Mouse (Mus musculus) hindbrain, embryonic 10.5 days (tissue): ENCODE measurements around the gene Ripor1. TPM values are rescaled to one million over a fixed set of nuclear protein-coding genes. Genes with fewer than 3 reads are reported as not detected.
"Not testable (repeated sequence)": the region's sequence is repeated elsewhere in the genome, so short reads cannot be mapped to it uniquely, and the experiment has no call there.

ENCODE experiments used
- DNase-seq: peaks from one replicate; pipeline ENCODE4 v3.0.0-alpha.2; 2017; ENCODE audit warnings: low spot score
- H3K27ac ChIP-seq: fragments of 300-500 bp; sonication (generic); 2 replicates; pipeline ENCODE4 v1.5.1; 2016; ENCODE audit warnings: mild to moderate bottlenecking, moderate library complexity
- H3K27me3 ChIP-seq: fragments of 300-500 bp; sonication (generic); 2 replicates; pipeline ENCODE4 v1.6.1; 2016; ENCODE audit warnings: mild to moderate bottlenecking; ENCODE audit not compliant: poor library complexity, insufficient read depth, severe bottlenecking
- H3K36me3 ChIP-seq: fragments of 300-500 bp; sonication (generic); 2 replicates; pipeline ENCODE4 v1.6.1; 2016; ENCODE audit warnings: mild to moderate bottlenecking, moderate library complexity
- H3K4me1 ChIP-seq: fragments of 300-500 bp; sonication (generic); replicated peaks from 2 replicates; pipeline ENCODE4 v1.6.1; 2016; ENCODE audit warnings: mild to moderate bottlenecking
- H3K4me3 ChIP-seq: fragments of 300-500 bp; sonication (generic); 2 replicates; pipeline ENCODE4 v1.5.1; 2016; ENCODE audit warnings: mild to moderate bottlenecking, moderate library complexity
- H3K9me3 ChIP-seq: fragments of 300-500 bp; sonication (generic); 2 replicates; pipeline ENCODE4 v1.6.1; 2016; ENCODE audit warnings: mild to moderate bottlenecking, moderate library complexity
- WGBS: fragments of 180-500 bp; shearing (Covaris S2); methylation state at CpG from one replicate; pipeline ENCODE4 v1.1.7; 2016; 5-methylcytosine and 5-hydroxymethylcytosine counted together
- polyA plus RNA-seq: library from polyadenylated mRNA; unstranded; fragments of >200 nt; fragmentation: Nextera tagmentation; extraction: Ambion mirVana; gene quantifications from 2 replicates; pipeline ENCODE4 v1.2.1, GENCODE M21; 2016

The Ripor1 gene
- polyA plus RNA-seq, 1 experiment from 2014 or later = 23.7 TPM

GRCm38 (mm10) chr8:105592431-105592830 lies 12.6 kb upstream of the Ripor1 start:
- no peaks in the 10 kb centered on the region for H3K36me3 ChIP-seq
- H3K27me3 ChIP-seq = peaks cover 20% of the 10 kb centered on the region
- WGBS = 81% methylated on average over 2 of the region's 2 CpGs
- H3K27ac ChIP-seq = no peak overlapping the region
- H3K4me3 ChIP-seq = no peak overlapping the region
- DNase-seq = no peak
- peaks cover 16% of the 10 kb centered on the region for H3K4me1 ChIP-seq
- no peaks in the 10 kb centered on the region for H3K9me3 ChIP-seq

- peak; percentile 36 for DNase-seq
- Histone ChIP-seq H3K4me3 (0 out of 2 replicates have a peak overlapping the region, but pooled peaks have one; percentile 3), H3K27me3 (peaks cover 20% of the 10 kb centered on the region), H3K9me3 (no peaks in the 10 kb centered on the region), H3K27ac (no peak overlapping the region), H3K36me3 (no peaks in the 10 kb centered on the region), H3K4me1 (peaks cover 16% of the 10 kb centered on the region)
- WGBS = 32% methylated on average over 15 of the region's 15 CpGs
Observed at GRCm38 (mm10) chr8:105593859-105594258, 11.2 kb upstream of the Ripor1 start.

- Histone ChIP-seq H3K9me3 (no peaks in the 10 kb centered on the region), H3K27ac (0 out of 2 replicates have a peak overlapping the region, but pooled peaks have one; percentile 8), H3K4me1 (peaks cover 16% of the 10 kb centered on the region), H3K36me3 (no peaks in the 10 kb centered on the region), H3K4me3 (no peak overlapping the region), H3K27me3 (peaks cover 21% of the 10 kb centered on the region)
- no peak for DNase-seq
- WGBS = 83% methylated on average over 18 of the region's 18 CpGs
Observed at GRCm38 (mm10) chr8:105594451-105595242, 10.4 kb upstream of the Ripor1 start.

- Histone ChIP-seq H3K9me3 (no peaks in the 10 kb centered on the region), H3K27me3 (peaks cover 24% of the 10 kb centered on the region), H3K36me3 (no peaks in the 10 kb centered on the region), H3K27ac (0 out of 2 replicates have a peak overlapping the region, but pooled peaks have one; percentile 17), H3K4me1 (peaks cover 16% of the 10 kb centered on the region), H3K4me3 (peak overlapping the region; percentile 34)
- WGBS = 6% methylated on average over 14 of the region's 14 CpGs
- peak; percentile 68 for DNase-seq
Observed at GRCm38 (mm10) chr8:105596362-105597034, 8.6 kb upstream of the Ripor1 start.

GRCm38 (mm10) chr8:105598777-105599176 lies 6.3 kb upstream of the Ripor1 start:
- no peak overlapping the region for H3K27ac ChIP-seq
- WGBS = 83% methylated on average over 6 of the region's 6 CpGs
- H3K27me3 ChIP-seq = peaks cover 29% of the 10 kb centered on the region
- H3K4me3 ChIP-seq = no peak overlapping the region
- DNase-seq = no peak
- H3K36me3 ChIP-seq = no peaks in the 10 kb centered on the region
- H3K9me3 ChIP-seq = no peaks in the 10 kb centered on the region
- H3K4me1 ChIP-seq = peaks cover 13% of the 10 kb centered on the region

- Histone ChIP-seq H3K27me3 (peaks cover 15% of the 10 kb centered on the region), H3K4me1 (peaks cover 25% of the 10 kb centered on the region), H3K36me3 (no peaks in the 10 kb centered on the region), H3K4me3 (no peak overlapping the region), H3K9me3 (no peaks in the 10 kb centered on the region), H3K27ac (no peak overlapping the region)
- DNase-seq = no peak
- 76% methylated on average over 5 of the region's 5 CpGs for WGBS
Observed at GRCm38 (mm10) chr8:105601301-105601700, 3.8 kb upstream of the Ripor1 start.

GRCm38 (mm10) chr8:105602540-105602939 lies 2.5 kb upstream of the Ripor1 start:
- H3K4me3 ChIP-seq, DNase-seq, H3K27ac ChIP-seq, H3K36me3 ChIP-seq, H3K9me3 ChIP-seq: not testable (repeated sequence)
- Histone ChIP-seq H3K27me3 (peaks cover 15% of the 10 kb centered on the region), H3K4me1 (peaks cover 32% of the 10 kb centered on the region)
- WGBS = 80% methylated on average over 3 of the region's 3 CpGs

GRCm38 (mm10) chr8:105605491-105606188 lies 585 bp downstream of the Ripor1 start:
- Histone ChIP-seq H3K9me3 (no peaks in the 10 kb centered on the region), H3K4me1 (peaks cover 36% of the 10 kb centered on the region), H3K27me3 (peaks cover 12% of the 10 kb centered on the region), H3K36me3 (peaks cover 5% of the 10 kb centered on the region; the same call in 1 of the 2 replicates), H3K4me3 (peak overlapping the region; percentile 89), H3K27ac (peak overlapping the region; percentile 93)
- WGBS = 2% methylated on average over 39 of the region's 39 CpGs
- DNase-seq = peak; percentile 55

- Histone ChIP-seq H3K4me1 (peaks cover 36% of the 10 kb centered on the region), H3K27ac (peak overlapping the region; percentile 93), H3K4me3 (peak overlapping the region; percentile 89), H3K27me3 (peaks cover 16% of the 10 kb centered on the region), H3K9me3 (no peaks in the 10 kb centered on the region), H3K36me3 (peaks cover 7% of the 10 kb centered on the region; the same call in 1 of the 2 replicates)
- DNase-seq = peak; percentile 88
- WGBS = 2% methylated on average over 30 of the region's 30 CpGs
Observed at GRCm38 (mm10) chr8:105606189-105607023, 1.4 kb downstream of the Ripor1 start.

GRCm38 (mm10) chr8:105607062-105607461 lies 2.0 kb downstream of the Ripor1 start:
- Histone ChIP-seq H3K4me1 (peaks cover 36% of the 10 kb centered on the region), H3K4me3 (peak overlapping the region; percentile 89), H3K36me3 (peaks cover 7% of the 10 kb centered on the region; the same call in 1 of the 2 replicates), H3K27ac (0 out of 2 replicates have a peak overlapping the region, but pooled peaks have one; percentile 93), H3K27me3 (peaks cover 23% of the 10 kb centered on the region), H3K9me3 (no peaks in the 10 kb centered on the region)
- no peak for DNase-seq
- WGBS = 6% methylated on average over 10 of the region's 10 CpGs

GRCm38 (mm10) chr8:105607684-105608083 lies 2.6 kb downstream of the Ripor1 start:
- H3K9me3 ChIP-seq = no peaks in the 10 kb centered on the region
- H3K27ac ChIP-seq = no peak overlapping the region
- H3K27me3 ChIP-seq = peaks cover 29% of the 10 kb centered on the region
- peaks cover 7% of the 10 kb centered on the region; the same call in 1 of the 2 replicates for H3K36me3 ChIP-seq
- no peak overlapping the region for H3K4me3 ChIP-seq
- peak; percentile 35 for DNase-seq
- 28% methylated on average over 4 of the region's 4 CpGs for WGBS
- H3K4me1 ChIP-seq = peaks cover 38% of the 10 kb centered on the region

- Histone ChIP-seq H3K27me3 (peaks cover 33% of the 10 kb centered on the region), H3K27ac (no peak overlapping the region), H3K4me1 (peaks cover 52% of the 10 kb centered on the region), H3K9me3 (no peaks in the 10 kb centered on the region), H3K36me3 (peaks cover 7% of the 10 kb centered on the region), H3K4me3 (no peak overlapping the region)
- no peak for DNase-seq
- WGBS = 76% methylated on average over 2 of the region's 2 CpGs
Observed at GRCm38 (mm10) chr8:105609355-105609754, 4.3 kb downstream of the Ripor1 start.
